Mouse (Mus musculus): ENCODE measurements at regions not wholly inside any gene's neighbourhood (a gene's known extent, or its start where the extent isn't known, plus 50 kb on each side); places are given as distances from the start of the nearest gene placed in this dataset.

DNA sequence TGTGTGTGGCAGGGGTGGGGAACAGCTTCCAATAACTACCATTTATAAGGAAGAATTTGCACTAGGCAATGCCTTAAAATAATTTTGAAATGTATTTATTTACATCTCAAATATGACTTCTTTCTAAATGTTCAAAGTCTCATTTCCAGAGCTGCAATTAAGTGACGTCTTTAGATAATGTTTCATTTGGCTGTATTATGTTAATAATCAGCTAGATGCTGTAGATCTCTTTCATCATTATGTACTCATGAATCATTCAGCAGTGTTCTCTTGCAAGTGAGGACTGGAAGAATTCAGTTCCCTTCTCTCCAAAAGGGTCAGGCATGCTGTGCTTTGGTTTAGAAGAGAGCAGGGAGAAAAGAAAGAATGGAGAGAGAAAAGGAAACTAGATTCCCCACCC is 61.3 kb upstream of the 4930452B06Rik start:
- Histone ChIP-seq H3K27ac (replicated peaks; ENCODE audit: low read depth, low read length) (no peak overlapping the region), H3K4me3 (ENCODE audit: low read depth, low read length) (no peak overlapping the region), H3K4me1 (ENCODE audit: control insufficient read depth, insufficient read depth, low read length) (no peaks in the 10 kb centered on the region), H3K36me3 (ENCODE audit: control insufficient read depth, insufficient read depth, low read length) (no peaks in the 10 kb centered on the region), H3K9ac (ENCODE audit: low read depth, low read length) (no peak overlapping the region), H3K4me2 (ENCODE audit: low read depth, low read length) (no peak overlapping the region), H3K27me3 (replicated peaks; ENCODE audit: control insufficient read depth, insufficient read depth, low read length) (no peaks in the 10 kb centered on the region), H3K9me3 (ENCODE audit: control insufficient read depth, low read length) (no peaks in the 10 kb centered on the region)
- 72% methylated on average over 1 of the region's 1 CpGs for WGBS
- no peak for ATAC-seq (ENCODE audit: low read depth)
- no peak for DNase-seq (ENCODE audit: low spot score)
